Mouse (Mus musculus): ENCODE data around the gene Trpc4ap. TPM values are rescaled to one million over a fixed set of nuclear protein-coding genes. Genes with fewer than 3 reads are reported as not detected.
"Not testable (repeated sequence)": the region's sequence is repeated elsewhere in the genome, so short reads cannot be mapped to it uniquely, and the experiment has no call there.

Trpc4ap gene
- polyA plus RNA-seq, 1 experiment: 133 TPM

GRCm38 (mm10) chr2:155707251-155707650 lies 15.1 kb upstream of the Trpc4ap start:
- no peaks in the 10 kb centered on the region for H3K4me1 ChIP-seq (ENCODE audit: control insufficient read depth, insufficient read depth, insufficient read length, low read length)
- no peak for TF ChIP-seq POLR2A (IDR thresholded peaks at IDR 0.05; ENCODE audit: low read depth, low read length)
- no peak for TF ChIP-seq CTCF (IDR thresholded peaks at IDR 0.05; ENCODE audit: extremely low read depth, insufficient read length, insufficient replicate concordance, low read depth, low read length)
- no peak overlapping the region for H3K4me3 ChIP-seq (ENCODE audit: low read depth, low read length)
- H3K27me3 ChIP-seq (ENCODE audit: control insufficient read depth, insufficient read depth, low read length): no peaks in the 10 kb centered on the region
- H3K27ac ChIP-seq (ENCODE audit: insufficient read depth, low read depth, low read length): no peak overlapping the region
- WGBS: 85% methylated on average over 4 of the region's 4 CpGs
- peaks cover 62% of the 10 kb centered on the region for H3K36me3 ChIP-seq (ENCODE audit: control insufficient read depth, insufficient read depth, low read length)

GRCm38 (mm10) chr2:155703630-155704029 lies 11.4 kb upstream of the Trpc4ap start:
- Histone ChIP-seq H3K27ac (ENCODE audit: insufficient read depth, low read depth, low read length) (no peak overlapping the region), H3K36me3 (ENCODE audit: control insufficient read depth, insufficient read depth, low read length) (peaks cover 44% of the 10 kb centered on the region), H3K27me3 (ENCODE audit: control insufficient read depth, insufficient read depth, low read length) (no peaks in the 10 kb centered on the region), H3K4me3 (ENCODE audit: low read depth, low read length) (no peak overlapping the region), H3K4me1 (ENCODE audit: control insufficient read depth, insufficient read depth, insufficient read length, low read length) (no peaks in the 10 kb centered on the region)
- TF ChIP-seq POLR2A (IDR thresholded peaks at IDR 0.05; ENCODE audit: low read depth, low read length) (no peak), CTCF (IDR thresholded peaks at IDR 0.05; ENCODE audit: extremely low read depth, insufficient read length, insufficient replicate concordance, low read depth, low read length) (no peak)
- WGBS: 75% methylated on average over 4 of the region's 4 CpGs

- Histone ChIP-seq H3K4me1 (ENCODE audit: control insufficient read depth, insufficient read depth, insufficient read length, low read length) (no peaks in the 10 kb centered on the region), H3K36me3 (ENCODE audit: control insufficient read depth, insufficient read depth, low read length) (peaks cover 32% of the 10 kb centered on the region), H3K27me3 (ENCODE audit: control insufficient read depth, insufficient read depth, low read length) (no peaks in the 10 kb centered on the region), H3K27ac (ENCODE audit: insufficient read depth, low read depth, low read length) (no peak overlapping the region), H3K4me3 (ENCODE audit: low read depth, low read length) (no peak overlapping the region)
- WGBS: 77% methylated on average over 19 of the region's 19 CpGs
- TF ChIP-seq POLR2A (IDR thresholded peaks at IDR 0.05; ENCODE audit: low read depth, low read length) (no peak), CTCF (IDR thresholded peaks at IDR 0.05; ENCODE audit: extremely low read depth, insufficient read length, insufficient replicate concordance, low read depth, low read length) (no peak)
Observed at GRCm38 (mm10) chr2:155701399-155701919, 9.3 kb upstream of the Trpc4ap start.

- WGBS: 92% methylated on average over 6 of the region's 6 CpGs
- peaks cover 15% of the 10 kb centered on the region for H3K36me3 ChIP-seq (ENCODE audit: control insufficient read depth, insufficient read depth, low read length)
- not testable (repeated sequence) for H3K27ac ChIP-seq (ENCODE audit: insufficient read depth, low read depth, low read length); H3K4me1 ChIP-seq (ENCODE audit: control insufficient read depth, insufficient read depth, insufficient read length, low read length); H3K4me3 ChIP-seq (ENCODE audit: low read depth, low read length); H3K27me3 ChIP-seq (ENCODE audit: control insufficient read depth, insufficient read depth, low read length)
Observed at GRCm38 (mm10) chr2:155698443-155698842, 6.3 kb upstream of the Trpc4ap start.

GRCm38 (mm10) chr2:155696851-155697250 lies 4.7 kb upstream of the Trpc4ap start:
- no peaks in the 10 kb centered on the region for H3K4me1 ChIP-seq (ENCODE audit: control insufficient read depth, insufficient read depth, insufficient read length, low read length)
- H3K36me3 ChIP-seq (ENCODE audit: control insufficient read depth, insufficient read depth, low read length): peaks cover 7% of the 10 kb centered on the region
- 65% methylated on average over 7 of the region's 7 CpGs for WGBS
- H3K27me3 ChIP-seq (ENCODE audit: control insufficient read depth, insufficient read depth, low read length): no peaks in the 10 kb centered on the region
- no peak overlapping the region for H3K4me3 ChIP-seq (ENCODE audit: low read depth, low read length)
- TF ChIP-seq CTCF (IDR thresholded peaks at IDR 0.05; ENCODE audit: extremely low read depth, insufficient read length, insufficient replicate concordance, low read depth, low read length) (no peak), POLR2A (IDR thresholded peaks at IDR 0.05; ENCODE audit: low read depth, low read length) (no peak)
- no peak overlapping the region for H3K27ac ChIP-seq (ENCODE audit: insufficient read depth, low read depth, low read length)

GRCm38 (mm10) chr2:155696091-155696558 lies 3.9 kb upstream of the Trpc4ap start:
- H3K4me3 ChIP-seq (ENCODE audit: low read depth, low read length): no peak overlapping the region
- TF ChIP-seq POLR2A (IDR thresholded peaks at IDR 0.05; ENCODE audit: low read depth, low read length): no peak
- TF ChIP-seq CTCF (IDR thresholded peaks at IDR 0.05; ENCODE audit: extremely low read depth, insufficient read length, insufficient replicate concordance, low read depth, low read length): peak; percentile 99
- peaks cover under 1% of the 10 kb centered on the region; the same call in 1 of the 2 replicates for H3K36me3 ChIP-seq (ENCODE audit: control insufficient read depth, insufficient read depth, low read length)
- no peak overlapping the region for H3K27ac ChIP-seq (ENCODE audit: insufficient read depth, low read depth, low read length)
- 18% methylated on average over 7 of the region's 7 CpGs for WGBS
- H3K4me1 ChIP-seq (ENCODE audit: control insufficient read depth, insufficient read depth, insufficient read length, low read length): no peaks in the 10 kb centered on the region
- H3K27me3 ChIP-seq (ENCODE audit: control insufficient read depth, insufficient read depth, low read length): no peaks in the 10 kb centered on the region

GRCm38 (mm10) chr2:155695316-155695715 lies 3.1 kb upstream of the Trpc4ap start:
- Histone ChIP-seq H3K4me3 (ENCODE audit: low read depth, low read length) (no peak overlapping the region), H3K4me1 (ENCODE audit: control insufficient read depth, insufficient read depth, insufficient read length, low read length) (no peaks in the 10 kb centered on the region; the same call in 1 of the 2 replicates), H3K27me3 (ENCODE audit: control insufficient read depth, insufficient read depth, low read length) (no peaks in the 10 kb centered on the region), H3K27ac (ENCODE audit: insufficient read depth, low read depth, low read length) (no peak overlapping the region), H3K36me3 (ENCODE audit: control insufficient read depth, insufficient read depth, low read length) (no peaks in the 10 kb centered on the region)
- 65% methylated on average over 3 of the region's 3 CpGs for WGBS
- TF ChIP-seq POLR2A (IDR thresholded peaks at IDR 0.05; ENCODE audit: low read depth, low read length): no peak

- H3K27ac ChIP-seq (ENCODE audit: insufficient read depth, low read depth, low read length): no peak overlapping the region
- no peaks in the 10 kb centered on the region; the same call in 1 of the 2 replicates for H3K4me1 ChIP-seq (ENCODE audit: control insufficient read depth, insufficient read depth, insufficient read length, low read length)
- TF ChIP-seq POLR2A (IDR thresholded peaks at IDR 0.05; ENCODE audit: low read depth, low read length) (no peak), CTCF (IDR thresholded peaks at IDR 0.05; ENCODE audit: extremely low read depth, insufficient read length, insufficient replicate concordance, low read depth, low read length) (no peak)
- no peaks in the 10 kb centered on the region for H3K36me3 ChIP-seq (ENCODE audit: control insufficient read depth, insufficient read depth, low read length)
- WGBS: 60% methylated on average over 2 of the region's 2 CpGs
- H3K4me3 ChIP-seq (ENCODE audit: low read depth, low read length): no peak overlapping the region
- no peaks in the 10 kb centered on the region for H3K27me3 ChIP-seq (ENCODE audit: control insufficient read depth, insufficient read depth, low read length)
Observed at GRCm38 (mm10) chr2:155694564-155694963, 2.4 kb upstream of the Trpc4ap start.
